Mouse (Mus musculus) small intestine, adult 2 months (tissue): Measurements from ENCODE around the gene Cers4.

Experiments used
- CTCF ChIP-seq: fragments of 200-500 bp; IDR thresholded peaks from 2 replicates; pipeline ENCODE4 v1.5.1; 2012; ENCODE audit warnings: low read depth, mild to moderate bottlenecking, control low read depth, inconsistent platforms, low read length, moderate library complexity, mixed read lengths; ENCODE audit not compliant: insufficient replicate concordance, insufficient read length; ENCODE audit errors: extremely low read depth
- POLR2A ChIP-seq: fragments of 200-500 bp; IDR thresholded peaks from 2 replicates; pipeline ENCODE4 v1.6.1; 2012; ENCODE audit warnings: low read depth, mild to moderate bottlenecking, control low read depth, inconsistent platforms, low read length, moderate library complexity

DNA sequence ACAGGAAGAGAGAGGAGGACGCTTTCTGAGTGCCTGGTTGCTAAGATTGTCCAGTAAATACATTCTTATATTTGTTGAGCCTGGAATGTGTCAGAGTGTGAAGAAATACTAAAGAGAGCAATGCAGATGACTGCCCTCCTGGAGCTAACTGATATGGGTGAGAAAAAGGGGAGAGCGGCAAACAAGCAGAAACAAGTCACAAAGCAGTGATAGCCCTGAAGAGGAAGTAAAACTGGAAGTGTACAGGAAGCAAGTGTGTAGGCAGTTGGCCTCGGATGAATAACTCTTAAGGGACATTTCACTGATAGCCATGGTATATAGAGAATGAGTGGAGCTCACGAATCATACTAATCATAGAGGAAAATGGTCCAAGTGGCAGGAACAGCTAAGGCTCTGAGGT is 28.6 kb downstream of the Cers4 start:
- no peak for TF ChIP-seq CTCF
- no peak for TF ChIP-seq POLR2A
